Mouse (Mus musculus): ENCODE data around the gene Dnajb9. TPM values are rescaled to one million over a fixed set of nuclear protein-coding genes. Genes with fewer than 3 reads are reported as not detected.

Gene Dnajb9
- 253 to 266 TPM (median 258 TPM) in 4 replicates for total RNA-seq (2023; ENCODE audit: inconsistent age)

DNA sequence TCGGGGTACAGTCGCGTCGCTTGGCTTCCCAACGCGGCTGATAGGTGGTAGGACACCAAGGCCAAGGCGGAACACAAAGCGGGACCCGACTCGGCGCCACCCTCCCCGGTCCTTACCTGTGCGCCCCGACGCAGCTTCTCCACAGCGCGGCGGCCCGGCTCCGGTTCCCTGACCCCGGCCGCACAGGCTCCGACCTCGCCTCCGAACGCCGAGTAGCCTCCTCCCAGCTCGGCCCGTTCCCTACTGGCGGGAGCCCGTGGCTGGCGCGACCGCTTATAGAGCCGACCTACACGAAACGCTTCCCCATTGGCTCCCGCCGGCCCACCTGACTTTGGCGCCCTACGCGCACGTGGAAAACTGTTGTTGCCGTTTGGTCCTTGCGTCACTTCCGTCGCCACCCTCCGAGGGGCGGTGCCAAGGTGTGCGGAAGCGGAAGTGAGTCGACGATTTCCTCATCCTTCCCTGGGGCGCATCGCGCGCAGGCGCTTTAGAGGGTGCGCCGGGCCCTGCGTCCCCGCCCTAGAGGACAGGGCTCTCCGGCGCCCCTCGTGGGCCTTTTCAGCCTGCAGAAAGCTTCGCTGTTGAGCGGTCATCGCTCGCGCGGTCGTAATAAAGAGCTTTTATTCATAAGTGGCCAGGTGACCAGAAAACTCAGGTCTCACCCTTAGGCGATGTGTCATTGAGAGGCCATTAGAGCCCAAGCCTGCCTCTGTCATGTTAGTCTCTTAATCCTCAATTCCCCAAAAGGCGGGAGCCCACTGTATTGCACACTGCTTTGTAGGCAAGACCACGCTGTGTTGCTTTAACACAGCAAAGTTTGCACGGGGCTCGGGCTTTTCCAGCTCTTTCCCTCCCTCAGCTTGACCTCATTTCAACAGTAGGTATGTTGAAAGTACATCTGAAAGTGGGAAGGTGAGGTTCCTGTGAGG, at the start of gene Dnajb9:
Gene Dnajb9, minus strand, starts transcription at position 503 of the 929 bp plus-strand sequence.

DNA sequence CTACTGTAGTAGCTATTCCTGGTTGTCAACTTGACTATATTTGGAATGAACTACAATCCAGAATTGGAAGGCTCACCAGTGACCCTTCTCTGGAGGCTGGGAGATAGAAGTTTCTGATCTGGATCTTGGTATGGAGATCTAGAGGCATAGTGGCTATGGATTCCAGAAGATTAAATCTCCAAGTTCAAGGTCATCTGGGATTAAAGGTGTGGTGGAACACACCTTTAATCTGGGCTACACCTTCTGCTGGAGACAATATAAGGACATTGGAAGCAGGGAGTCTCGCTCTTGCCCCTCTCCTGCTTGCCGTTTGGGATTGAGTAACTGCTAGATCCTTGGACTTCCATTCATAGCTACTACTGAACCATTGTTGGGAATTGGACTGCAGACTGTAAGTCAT, 10.9 kb upstream of the Dnajb9 start, which contains the start of gene Pnpla8:
Gene Pnpla8, plus strand, starts transcription at position 301 of the 400 bp plus-strand sequence.

Other genes with a start within 250 kb of the Dnajb9 start
- 51.2 to 63.3 TPM (median 56.2 TPM) in 4 replicates for gene Pnpla8, start 11.0 kb upstream of the Dnajb9 start, total RNA-seq (2023; ENCODE audit: inconsistent age)
- not detected in 4 replicates for gene Nrcam, start 118.6 kb upstream of the Dnajb9 start, total RNA-seq (2023; ENCODE audit: inconsistent age)